Mouse (Mus musculus) lung, adult 2 months (tissue): ENCODE measurements around the gene Ppm1l.

Experiments
- CTCF ChIP-seq: fragments of 200-500 bp; IDR thresholded peaks from 2 replicates; pipeline ENCODE4 v1.5.1; 2011; ENCODE audit warnings: mild to moderate bottlenecking, low read length, control low read depth; ENCODE audit not compliant: insufficient read depth
- POLR2A ChIP-seq: fragments of 200-500 bp; IDR thresholded peaks from 2 replicates; pipeline ENCODE4 v1.6.1; 2011; ENCODE audit warnings: low read depth, mild to moderate bottlenecking, control low read depth, low read length, borderline replicate concordance; ENCODE audit errors: extremely low read depth

DNA sequence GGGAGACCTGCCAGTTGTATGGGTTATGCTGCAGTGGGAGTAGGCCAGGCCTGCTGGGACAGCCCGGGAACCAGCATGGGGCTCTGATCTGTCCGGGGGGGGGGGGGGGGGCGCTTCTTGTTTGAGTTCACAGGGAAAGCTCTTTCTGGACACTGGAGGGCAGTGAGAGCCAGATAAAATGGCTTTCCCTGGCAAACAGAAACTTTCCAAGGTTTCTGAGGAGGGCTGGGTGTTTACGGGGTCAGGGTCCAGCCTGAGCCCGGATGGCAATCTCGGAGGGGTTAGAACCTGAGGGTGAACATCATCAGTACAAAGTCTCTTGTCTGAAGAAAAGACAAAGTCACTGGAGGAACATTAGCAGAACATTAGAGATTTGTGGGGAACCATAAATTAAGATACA, 246.7 kb downstream of the Ppm1l start:
- TF ChIP-seq CTCF (no peak), POLR2A (no peak)
